Mouse (Mus musculus) macrophage (primary cell): Measurements from ENCODE around the gene Gtf2a1l. TPM values are rescaled to one million over a fixed set of nuclear protein-coding genes. Genes with fewer than 3 reads are reported as not detected.

Experiments used
- H3K27ac ChIP-seq: fragments of 350-480 bp; formaldehyde crosslinking; 2 replicates; pipeline ENCODE4 v1.9.0; 2021
- H3K36me3 ChIP-seq: fragments of 350-480 bp; formaldehyde crosslinking; 2 replicates; pipeline ENCODE4 v1.9.0; 2021; ENCODE audit errors: inconsistent target
- H3K4me3 ChIP-seq: fragments of 350-480 bp; formaldehyde crosslinking; 2 replicates; pipeline ENCODE4 v1.9.0; 2021; ENCODE audit errors: inconsistent target
- H3K79me2 ChIP-seq: fragments of 350-480 bp; formaldehyde crosslinking; 2 replicates; pipeline ENCODE4 v1.9.0; 2021; ENCODE audit errors: inconsistent target
- WGBS: methylation state at CpG from one replicate; pipeline ENCODE4 v1.1.7; 2026; ENCODE audit warnings: inconsistent platforms; ENCODE audit not compliant: missing documents; 5-methylcytosine and 5-hydroxymethylcytosine counted together
- polyA plus RNA-seq: library from polyadenylated mRNA; stranded (reverse); fragments of 250-400 nt; gene quantifications from 3 replicates; pipeline ENCODE4 v1.2.4, GENCODE M21; 2018; ENCODE audit warnings: inconsistent platforms

Gene Gtf2a1l
- polyA plus RNA-seq, 1 experiment from 2014 or later, result not detected

DNA sequence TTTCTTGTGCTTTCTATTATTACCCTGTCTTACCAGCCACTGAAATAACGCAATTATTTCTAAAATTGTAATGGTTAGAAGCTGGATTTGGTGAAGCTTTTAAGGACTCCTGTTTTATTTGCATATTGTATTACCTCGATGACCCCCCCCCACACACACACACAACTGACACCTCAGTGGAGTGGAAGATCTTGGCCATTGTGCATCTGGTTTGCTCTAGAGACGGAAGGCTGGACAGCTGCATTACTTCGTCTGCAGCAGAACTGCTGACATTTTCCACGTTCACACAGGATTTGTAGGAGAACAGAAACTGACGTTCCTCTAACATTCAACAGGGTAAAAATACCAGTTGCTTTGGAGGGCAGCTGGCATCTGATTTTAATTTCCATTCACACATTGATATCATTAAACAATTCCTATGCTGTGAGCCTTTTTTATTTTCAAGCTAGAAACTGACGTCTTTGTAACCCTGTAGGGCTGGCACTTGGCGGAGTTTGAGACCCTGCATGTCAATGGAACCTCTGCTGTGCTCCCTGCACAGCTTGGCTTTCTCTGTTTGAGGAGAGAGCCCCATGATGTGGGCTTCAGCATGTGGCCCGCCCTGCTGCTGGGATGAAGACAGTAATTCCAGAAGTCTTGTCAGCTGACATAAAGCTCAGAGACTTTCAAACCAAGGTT is 28.3 kb downstream of the Gtf2a1l start:
- Histone ChIP-seq H3K4me3 (no peak overlapping the region), H3K36me3 (no peaks in the 10 kb centered on the region), H3K27ac (no peak overlapping the region), H3K79me2 (no peaks in the 10 kb centered on the region)
- WGBS, result 94% methylated on average over 9 of the region's 9 CpGs

DNA sequence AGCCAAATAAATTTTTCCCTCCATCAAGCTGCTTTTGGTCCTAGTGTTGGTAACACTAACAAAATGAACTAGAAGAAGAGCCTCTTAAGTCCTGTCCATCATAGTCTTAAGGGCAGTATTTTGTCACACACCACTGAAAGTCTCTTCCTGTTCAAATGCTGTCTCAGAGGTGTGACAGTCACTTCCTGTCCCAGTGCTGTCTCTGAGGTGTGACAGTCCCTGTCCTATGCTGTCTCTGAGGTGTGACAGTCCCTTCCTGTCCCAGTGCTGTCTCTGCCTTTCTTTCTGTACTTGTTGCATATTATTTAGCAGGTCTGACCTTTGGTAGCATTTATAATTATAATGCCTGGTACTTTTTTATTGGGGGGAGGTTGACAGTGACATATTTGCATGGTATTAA is 32.4 kb downstream of the Gtf2a1l start:
- Histone ChIP-seq H3K79me2 (no peaks in the 10 kb centered on the region), H3K36me3 (no peaks in the 10 kb centered on the region), H3K4me3 (no peak overlapping the region), H3K27ac (no peak overlapping the region)

DNA sequence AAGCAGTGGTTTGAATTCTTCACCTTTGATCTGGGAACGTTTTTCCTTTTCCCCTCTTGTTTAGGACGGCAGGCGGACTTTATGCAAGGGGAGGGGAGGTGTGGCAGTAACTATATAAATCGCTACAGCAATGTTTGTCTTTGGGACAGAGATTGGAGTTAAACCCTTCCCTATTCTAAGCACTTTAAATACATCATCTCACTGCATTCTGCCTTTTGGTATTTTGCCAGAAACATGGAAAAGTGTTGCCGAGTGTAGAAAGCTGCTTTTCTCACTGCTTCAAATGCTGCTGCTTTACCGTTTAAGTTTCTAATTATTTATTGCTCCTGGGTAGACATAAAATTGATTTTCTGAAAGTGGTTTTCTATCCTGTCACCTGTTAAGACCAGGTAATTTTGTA is 33.9 kb downstream of the Gtf2a1l start:
- Histone ChIP-seq H3K27ac (no peak overlapping the region), H3K79me2 (no peaks in the 10 kb centered on the region), H3K4me3 (no peak overlapping the region), H3K36me3 (no peaks in the 10 kb centered on the region)
- WGBS, result 67% methylated on average over 6 of the region's 6 CpGs

DNA sequence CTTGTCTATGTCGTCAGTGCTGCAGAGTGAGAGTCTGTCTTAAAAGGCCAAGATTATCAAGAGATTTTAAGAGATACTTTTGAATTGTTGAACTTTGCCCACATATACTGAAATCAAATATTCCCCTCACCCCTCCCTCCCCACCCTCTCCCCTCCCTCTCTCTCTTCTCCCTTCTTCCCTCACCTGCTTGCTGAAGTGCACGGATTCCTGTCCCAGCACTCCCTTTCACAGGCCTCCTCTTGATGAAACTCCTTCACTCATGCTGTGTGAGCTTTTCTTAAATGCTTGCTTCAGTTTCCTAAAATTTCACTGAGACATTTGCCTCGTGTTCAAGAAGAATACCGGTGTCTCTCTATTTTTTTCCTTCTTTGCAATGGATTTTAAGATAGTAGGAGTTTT is 34.7 kb downstream of the Gtf2a1l start:
- Histone ChIP-seq H3K27ac (no peak overlapping the region), H3K79me2 (no peaks in the 10 kb centered on the region), H3K4me3 (no peak overlapping the region), H3K36me3 (no peaks in the 10 kb centered on the region)
- WGBS, result 77% methylated on average over 3 of the region's 4 CpGs

DNA sequence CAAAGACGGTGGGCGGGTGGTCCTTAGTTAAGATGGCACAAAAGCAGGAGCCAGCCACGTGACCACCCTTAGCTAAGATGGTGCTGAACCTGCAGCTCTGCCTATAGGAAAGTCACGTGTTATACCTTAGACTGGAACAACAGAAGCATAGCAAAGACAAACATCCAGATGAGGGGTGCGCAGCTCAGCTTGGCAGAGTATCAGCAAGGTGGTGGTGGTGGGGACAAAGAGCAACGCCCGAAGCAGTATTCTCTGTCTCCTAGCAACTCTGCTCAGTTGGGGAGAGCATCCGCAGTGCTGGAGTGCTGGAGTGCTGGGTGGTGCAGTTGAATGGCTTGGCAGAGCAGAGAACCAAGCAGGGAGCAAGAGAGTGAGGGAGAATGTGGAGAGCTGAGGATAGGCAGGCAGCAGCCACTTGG is 37.8 kb downstream of the Gtf2a1l start:
- Histone ChIP-seq H3K27ac (no peak overlapping the region), H3K4me3 (no peak overlapping the region), H3K36me3 (no peaks in the 10 kb centered on the region), H3K79me2 (no peaks in the 10 kb centered on the region)
- WGBS, result 91% methylated on average over 8 of the region's 8 CpGs

DNA sequence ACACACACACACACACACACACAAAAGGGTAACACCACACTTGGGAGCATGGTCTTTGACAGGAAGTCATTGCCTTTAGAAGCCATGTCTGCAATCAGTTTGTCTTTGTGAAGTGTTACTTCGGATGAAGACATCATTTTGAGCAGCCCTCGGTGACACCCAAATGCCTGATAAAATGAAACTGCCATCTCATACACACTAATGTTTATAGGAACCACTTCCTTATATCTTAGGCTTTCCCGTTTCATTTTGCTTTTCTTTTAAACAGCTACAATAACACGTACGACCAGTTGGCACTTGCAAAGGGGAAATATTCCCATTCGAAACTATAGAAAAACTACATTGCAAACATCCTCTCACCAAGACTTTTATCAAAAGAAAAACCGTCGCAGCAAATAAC is 81.2 kb downstream of the Gtf2a1l start:
- H3K4me3 ChIP-seq, result no peak overlapping the region
- 49% methylated on average over 8 of the region's 8 CpGs for WGBS
- no peaks in the 10 kb centered on the region for H3K36me3 ChIP-seq
- H3K27ac ChIP-seq, result no peak overlapping the region
- no peaks in the 10 kb centered on the region for H3K79me2 ChIP-seq

DNA sequence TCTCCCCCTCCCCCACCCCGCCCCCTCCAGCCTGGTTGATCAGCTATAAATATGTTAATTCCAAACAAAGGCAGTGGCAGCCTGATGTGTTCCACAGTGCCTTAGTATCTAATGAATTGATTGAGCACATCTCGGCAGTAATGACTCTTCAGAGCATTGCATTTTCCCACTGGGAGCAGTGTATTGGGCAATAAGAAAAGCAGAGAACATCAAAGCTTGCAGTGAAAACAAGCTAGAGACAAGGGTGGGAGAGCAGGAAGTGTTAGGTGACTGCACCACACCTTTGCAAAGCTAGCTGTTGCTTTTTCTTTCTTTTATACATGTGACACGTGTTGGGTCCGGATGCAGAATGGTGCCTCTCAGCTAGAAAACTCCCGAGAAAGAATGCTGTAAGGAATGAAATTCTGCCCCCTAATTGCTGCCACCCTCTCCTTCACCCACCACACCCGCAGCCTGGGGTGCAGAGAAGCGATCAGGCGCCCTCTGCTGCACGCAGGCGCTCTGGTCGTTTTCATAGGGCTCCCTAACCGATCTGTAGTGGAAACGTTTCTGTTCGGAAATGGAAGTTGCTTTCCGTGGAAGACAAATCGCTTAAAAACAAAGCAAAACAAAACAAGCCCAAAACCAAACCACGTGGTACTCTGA is 84.5 kb downstream of the Gtf2a1l start:
- Histone ChIP-seq H3K4me3 (no peak overlapping the region), H3K79me2 (no peaks in the 10 kb centered on the region), H3K36me3 (no peaks in the 10 kb centered on the region), H3K27ac (no peak overlapping the region)
- WGBS, result 10% methylated on average over 17 of the region's 17 CpGs

DNA sequence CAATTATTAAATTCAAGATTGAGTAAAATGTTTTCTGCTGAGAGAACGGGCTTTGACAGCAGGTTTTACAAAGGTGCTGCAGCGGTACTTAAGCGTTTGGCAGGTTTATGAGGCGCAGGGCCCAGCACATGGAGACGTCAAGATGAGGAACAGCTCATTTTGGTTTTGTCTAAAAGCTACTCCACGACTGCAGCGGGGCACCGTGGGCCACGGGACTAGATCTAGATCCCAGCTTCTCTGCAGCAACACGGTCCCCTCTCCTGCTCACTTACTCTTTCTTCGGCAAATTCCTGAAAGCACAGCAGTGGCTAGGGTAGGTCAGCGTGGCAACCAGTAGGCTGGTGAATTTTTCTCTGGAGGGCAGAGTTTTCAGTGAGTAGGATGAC is 85.0 kb downstream of the Gtf2a1l start:
- Histone ChIP-seq H3K4me3 (no peak overlapping the region), H3K36me3 (no peaks in the 10 kb centered on the region), H3K27ac (no peak overlapping the region), H3K79me2 (no peaks in the 10 kb centered on the region)
- WGBS, result 44% methylated on average over 12 of the region's 12 CpGs

DNA sequence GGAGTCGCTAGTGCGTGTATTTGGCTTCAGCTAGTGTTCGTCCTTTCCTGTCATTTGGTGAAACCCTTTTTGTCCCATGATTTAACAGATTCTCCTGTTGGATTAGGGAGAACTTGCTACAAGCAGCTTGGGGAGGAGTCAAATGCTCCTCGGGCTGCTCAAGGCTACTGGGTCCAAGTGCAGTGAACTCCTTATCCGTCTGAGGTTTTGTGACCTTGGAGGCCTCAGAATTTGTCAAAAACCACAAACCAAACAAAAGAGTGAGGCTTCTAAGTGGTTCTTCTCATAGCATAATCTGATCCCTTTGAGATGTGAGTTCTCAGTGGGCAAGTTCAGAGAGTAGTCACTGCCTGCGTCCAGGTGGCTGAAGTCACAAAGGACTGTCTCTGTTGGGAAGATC is 87.3 kb downstream of the Gtf2a1l start:
- 62% methylated on average over 6 of the region's 6 CpGs for WGBS
- Histone ChIP-seq H3K27ac (no peak overlapping the region), H3K4me3 (no peak overlapping the region), H3K79me2 (no peaks in the 10 kb centered on the region), H3K36me3 (no peaks in the 10 kb centered on the region)

DNA sequence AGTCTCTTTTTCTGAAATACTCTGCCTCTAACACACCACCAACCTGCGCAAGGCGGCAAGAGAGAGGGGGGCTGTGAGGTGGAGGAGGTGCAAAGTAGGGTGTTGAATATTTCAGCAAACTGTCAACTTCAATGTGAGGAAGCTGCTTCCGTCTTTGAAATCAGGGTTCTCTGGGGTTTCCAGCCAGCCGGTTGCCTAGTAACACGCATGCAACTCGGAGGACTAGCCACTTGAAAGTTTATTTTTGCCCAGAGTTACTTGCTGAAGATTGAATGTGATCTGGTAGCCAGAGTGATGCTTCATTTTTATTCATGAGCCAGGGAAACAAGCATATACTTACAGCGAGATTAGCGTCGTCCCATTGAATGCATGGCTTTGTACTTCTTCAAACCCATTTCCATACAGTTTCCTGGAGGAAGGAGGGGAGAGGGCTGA is 89.6 kb downstream of the Gtf2a1l start:
- no peaks in the 10 kb centered on the region for H3K36me3 ChIP-seq
- 52% methylated on average over 9 of the region's 9 CpGs for WGBS
- H3K4me3 ChIP-seq, result no peak overlapping the region
- H3K27ac ChIP-seq, result no peak overlapping the region
- no peaks in the 10 kb centered on the region for H3K79me2 ChIP-seq

DNA sequence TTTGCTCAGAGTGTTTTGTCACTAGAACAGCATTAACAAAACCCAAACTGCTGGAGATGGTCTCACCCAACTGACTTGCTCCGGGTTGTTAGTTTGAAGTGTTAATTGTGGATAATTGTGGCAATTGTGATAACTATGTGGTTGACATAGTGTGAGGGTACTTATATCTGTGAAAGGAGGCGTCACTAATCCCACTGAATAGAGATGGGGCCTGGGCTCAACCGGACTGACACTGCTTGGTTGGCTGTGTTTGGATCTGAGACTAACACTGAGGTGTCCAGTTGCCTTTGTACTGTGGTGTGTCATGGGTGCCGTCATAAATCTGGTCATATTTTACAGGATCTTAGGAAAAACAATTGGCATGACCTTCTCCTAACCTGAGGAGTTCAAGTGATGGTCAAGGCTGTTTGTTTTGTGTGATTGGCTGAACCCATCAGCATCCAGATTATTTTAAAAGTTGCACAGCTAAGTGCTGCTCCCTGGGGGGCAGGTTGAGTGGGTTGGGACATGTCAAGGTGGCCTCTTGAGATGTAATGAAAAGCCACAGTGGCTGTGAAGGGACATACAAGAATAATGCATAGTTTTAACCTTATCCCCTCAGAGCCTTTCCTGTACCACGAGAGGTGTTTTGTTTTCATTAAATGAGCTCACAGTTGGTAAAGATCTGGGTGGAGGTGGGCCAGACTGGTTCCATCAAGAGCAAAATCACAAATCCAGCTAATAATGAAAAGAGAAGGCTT is 95.1 kb downstream of the Gtf2a1l start:
- 94% methylated on average over 5 of the region's 5 CpGs for WGBS
- Histone ChIP-seq H3K36me3 (no peaks in the 10 kb centered on the region), H3K4me3 (no peak overlapping the region), H3K79me2 (no peaks in the 10 kb centered on the region), H3K27ac (no peak overlapping the region)

DNA sequence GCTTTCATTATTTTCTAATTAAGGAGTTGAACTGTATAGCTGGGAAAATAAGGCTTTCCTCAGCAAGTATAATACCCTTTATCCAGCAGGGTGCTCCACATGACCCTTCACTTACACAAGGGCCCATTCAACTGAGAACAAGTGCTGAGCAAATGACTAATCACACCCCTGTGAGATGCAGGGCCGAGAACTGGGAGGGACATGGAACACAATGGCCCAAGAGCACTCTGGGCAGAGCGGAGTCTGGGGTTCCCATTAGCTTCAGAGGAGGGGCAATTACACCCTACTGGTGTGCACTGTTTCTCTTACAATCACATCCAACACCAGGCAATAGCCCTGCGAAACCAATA is 95.7 kb downstream of the Gtf2a1l start:
- no peak overlapping the region for H3K27ac ChIP-seq
- H3K36me3 ChIP-seq, result no peaks in the 10 kb centered on the region
- H3K79me2 ChIP-seq, result no peaks in the 10 kb centered on the region
- 100% methylated on average over 3 of the region's 3 CpGs for WGBS
- no peak overlapping the region for H3K4me3 ChIP-seq

Other genes starting within 250 kb of the Gtf2a1l start
- gene Foxn2, start 227.9 kb upstream of the Gtf2a1l start, polyA plus RNA-seq, result 16.4 to 21.5 TPM (median 17.1 TPM) in 3 replicates
- 49.7 to 60.1 TPM (median 60.1 TPM) in 3 replicates for gene Ppp1r21, start 138.5 kb upstream of the Gtf2a1l start, polyA plus RNA-seq
- 0.07 to 0.44 TPM (median 0.21 TPM) in 3 replicates for gene Ston1, start 71.0 kb upstream of the Gtf2a1l start, polyA plus RNA-seq
- not detected in 3 replicates for gene Lhcgr, start 123.3 kb downstream of the Gtf2a1l start, polyA plus RNA-seq